Mouse (Mus musculus): ENCODE data around the gene Angpt4.

Angpt4 gene

GRCm38 (mm10) chr2:151910919-151911500 lies at the start of gene Angpt4:
Gene Angpt4 (plus strand): TSS chr2:151911210.
- DNase-seq (ENCODE audit: low spot score in 2 of 2), result no peak

DNA sequence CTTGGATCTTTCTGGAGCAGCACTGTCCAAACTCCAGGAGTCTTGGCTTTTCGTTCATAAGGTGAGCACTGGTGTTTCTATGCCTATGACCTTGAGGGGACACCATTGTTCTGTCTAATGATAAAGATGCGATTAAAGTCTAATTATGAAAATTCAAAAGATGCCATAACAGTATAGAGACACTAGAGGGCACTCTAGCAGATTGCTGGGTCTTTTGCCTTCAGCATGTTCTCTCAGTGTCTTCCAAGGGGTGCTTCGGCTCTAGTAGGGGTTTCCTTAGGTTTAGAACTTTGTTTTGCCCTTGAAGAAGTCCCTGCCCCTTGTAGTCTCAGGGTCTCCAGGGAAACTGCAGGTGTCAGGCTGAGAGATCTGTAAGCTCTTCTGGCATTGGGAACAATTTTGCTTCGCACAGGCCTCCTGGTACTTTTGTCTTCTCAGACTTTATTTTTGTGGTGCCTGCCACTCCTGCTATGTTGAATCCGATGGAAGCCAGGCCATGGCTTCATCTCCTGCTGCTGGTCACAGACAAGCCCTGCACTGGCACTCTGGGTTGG lies 48.7 kb upstream of the Angpt4 start:
- DNase-seq (ENCODE audit: low spot score in 2 of 2), result no peak

GRCm38 (mm10) chr2:151864941-151865340 lies 46.1 kb upstream of the Angpt4 start:
- no peak for DNase-seq (ENCODE audit: low spot score in 2 of 2)

DNA sequence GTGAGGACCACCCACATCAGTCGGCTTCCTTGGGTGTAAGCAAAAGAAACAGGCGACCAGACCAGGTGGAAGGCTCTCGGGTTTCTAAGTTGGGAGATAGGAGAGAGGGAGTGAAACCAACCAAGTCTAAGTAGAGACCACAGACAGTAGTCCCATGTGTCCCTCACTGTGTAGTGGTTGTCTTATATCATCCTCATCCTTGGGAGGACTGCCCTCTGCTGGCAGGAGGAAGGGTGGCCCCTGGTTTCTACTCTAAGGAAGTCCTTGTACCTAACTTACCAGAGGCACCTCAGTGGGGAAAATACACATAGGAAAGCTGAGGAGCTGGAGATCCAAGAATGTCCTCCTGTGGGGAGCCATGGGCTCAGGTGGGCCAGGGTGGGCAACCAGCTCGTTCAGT lies 44.5 kb upstream of the Angpt4 start:
- peak; percentile 61 to 77 for DNase-seq (ENCODE audit: low spot score in 2 of 2)

- DNase-seq (ENCODE audit: low spot score in 2 of 2), result no peak
Observed at GRCm38 (mm10) chr2:151868196-151868595, 42.8 kb upstream of the Angpt4 start.

DNA sequence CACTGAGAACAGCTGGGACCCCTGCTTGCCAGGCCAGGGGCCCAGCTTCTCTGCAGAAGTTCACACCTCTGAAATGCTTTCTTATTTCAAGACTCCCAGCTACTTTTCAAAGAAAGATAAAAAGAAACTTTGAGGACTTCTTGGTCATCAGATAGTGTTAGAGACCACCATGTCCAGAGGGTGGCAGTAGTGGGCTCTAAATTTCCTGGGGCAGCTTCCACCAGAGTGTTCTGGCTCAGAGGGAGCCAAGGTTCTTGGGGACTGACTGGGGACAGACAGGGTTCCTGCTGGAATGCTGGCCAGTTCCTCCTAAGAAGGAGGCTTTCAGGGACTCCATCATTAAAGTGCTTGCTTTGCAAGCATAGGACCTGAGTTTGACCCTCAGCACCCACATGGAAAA lies 36.5 kb upstream of the Angpt4 start:
- DNase-seq (ENCODE audit: low spot score in 2 of 2), result peak in 1 of 2 experiments; percentile 55

- peak; percentile 56 to 68 for DNase-seq (ENCODE audit: low spot score in 2 of 2)
Observed at GRCm38 (mm10) chr2:151876012-151876485, 35.0 kb upstream of the Angpt4 start.

- DNase-seq (ENCODE audit: low spot score in 2 of 2), result no peak
Observed at GRCm38 (mm10) chr2:151878645-151879044, 32.4 kb upstream of the Angpt4 start.

GRCm38 (mm10) chr2:151879760-151880159 lies 31.2 kb upstream of the Angpt4 start:
- no peak for DNase-seq (ENCODE audit: low spot score in 2 of 2)

DNA sequence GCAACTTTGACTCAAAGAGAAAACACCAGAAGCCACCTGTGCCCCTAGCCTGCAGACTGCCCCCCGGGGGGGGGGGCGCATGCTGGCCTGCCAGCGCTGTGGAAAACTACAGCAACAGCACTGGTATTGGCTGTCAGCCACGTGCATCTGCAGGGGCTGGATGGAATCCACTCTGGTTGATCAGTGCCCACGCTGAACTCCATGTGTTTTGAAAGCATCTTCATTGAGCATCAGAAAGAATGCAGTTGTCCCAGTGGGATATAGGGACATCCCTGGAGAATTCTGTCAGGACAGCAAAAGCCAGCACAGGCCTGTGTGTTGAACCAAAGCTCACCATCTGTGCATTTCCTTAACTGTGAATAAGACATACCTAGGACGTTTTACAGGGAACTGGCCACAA lies 20.0 kb upstream of the Angpt4 start:
- peak; percentile 65 to 67 for DNase-seq (ENCODE audit: low spot score in 2 of 2)

DNA sequence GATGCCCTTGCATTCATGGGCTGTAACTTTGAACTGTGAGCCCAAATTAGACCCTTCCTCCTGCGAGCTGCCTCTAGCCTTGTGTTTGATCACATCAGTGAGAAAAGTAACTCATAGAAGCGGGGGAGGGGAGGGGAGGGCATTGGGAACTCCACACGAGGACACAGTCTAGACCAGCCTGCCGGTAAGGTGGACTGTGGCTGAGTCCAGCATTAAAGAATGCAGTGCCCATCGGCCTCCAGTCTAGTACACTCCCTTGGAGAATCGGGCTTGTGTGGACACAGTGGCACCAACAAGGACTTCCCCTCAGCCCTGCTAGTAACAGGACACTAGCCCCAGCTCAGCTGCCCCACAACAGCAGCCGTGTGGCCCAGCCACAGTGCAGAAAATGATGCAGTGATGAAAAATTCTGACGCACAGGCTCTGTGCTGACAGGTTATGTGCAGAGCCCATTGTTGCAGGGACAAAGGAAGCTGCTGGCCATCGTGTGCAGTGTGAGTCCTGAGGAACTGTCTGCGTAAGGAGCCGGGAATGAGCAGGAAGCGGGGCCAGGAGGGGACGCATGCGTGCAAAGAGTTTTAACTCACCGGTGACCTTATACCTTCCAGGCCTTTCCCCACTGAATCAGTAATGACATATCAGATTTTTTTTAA lies 17.8 kb upstream of the Angpt4 start:
- no peak for DNase-seq (ENCODE audit: low spot score in 2 of 2)

DNA sequence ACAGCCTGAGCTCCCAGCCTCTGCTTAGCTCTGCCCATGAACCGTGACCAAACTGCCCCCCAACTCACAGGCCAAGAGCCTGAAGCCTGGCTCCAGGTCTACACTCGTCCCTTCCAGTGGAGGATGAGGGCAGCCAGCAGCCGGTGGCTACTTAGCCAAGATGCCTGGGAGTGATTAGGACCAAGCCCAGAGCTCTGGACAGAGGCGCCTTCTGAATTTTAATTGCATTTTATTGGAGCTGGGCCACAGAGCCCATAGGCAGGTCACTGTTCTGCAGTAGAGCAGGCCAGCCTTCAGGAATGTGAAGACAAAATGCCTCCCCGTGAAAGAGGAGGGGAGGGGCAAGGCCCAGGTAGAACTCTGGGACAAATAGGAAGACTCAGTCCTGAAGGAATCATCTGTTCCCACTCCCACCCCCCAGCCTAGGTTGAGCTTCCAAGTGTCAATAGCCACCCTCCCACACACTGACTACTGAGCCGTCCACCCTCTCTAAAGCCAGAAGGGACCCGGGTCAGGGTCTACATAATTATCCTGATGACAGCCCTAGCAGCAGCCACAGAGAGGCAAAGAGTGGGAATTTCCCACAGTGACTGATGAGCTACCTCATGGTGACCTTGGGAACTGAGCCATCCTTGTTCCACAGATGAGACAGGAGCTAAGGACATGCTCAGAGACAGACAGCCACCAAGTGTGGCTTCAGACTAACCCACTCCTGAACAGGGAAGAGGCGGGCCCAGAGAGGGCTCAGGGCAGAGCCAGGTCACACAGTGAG lies 16.6 kb upstream of the Angpt4 start:
- peak; percentile 68 to 80 for DNase-seq (ENCODE audit: low spot score in 2 of 2)

- DNase-seq (ENCODE audit: low spot score in 2 of 2), result no peak
Observed at GRCm38 (mm10) chr2:151895911-151896310, 15.1 kb upstream of the Angpt4 start.

- no peak for DNase-seq (ENCODE audit: low spot score in 2 of 2)
Observed at GRCm38 (mm10) chr2:151898106-151898505, 12.9 kb upstream of the Angpt4 start.

- no peak for DNase-seq (ENCODE audit: low spot score in 2 of 2)
Observed at GRCm38 (mm10) chr2:151900845-151901244, 10.2 kb upstream of the Angpt4 start.

DNA sequence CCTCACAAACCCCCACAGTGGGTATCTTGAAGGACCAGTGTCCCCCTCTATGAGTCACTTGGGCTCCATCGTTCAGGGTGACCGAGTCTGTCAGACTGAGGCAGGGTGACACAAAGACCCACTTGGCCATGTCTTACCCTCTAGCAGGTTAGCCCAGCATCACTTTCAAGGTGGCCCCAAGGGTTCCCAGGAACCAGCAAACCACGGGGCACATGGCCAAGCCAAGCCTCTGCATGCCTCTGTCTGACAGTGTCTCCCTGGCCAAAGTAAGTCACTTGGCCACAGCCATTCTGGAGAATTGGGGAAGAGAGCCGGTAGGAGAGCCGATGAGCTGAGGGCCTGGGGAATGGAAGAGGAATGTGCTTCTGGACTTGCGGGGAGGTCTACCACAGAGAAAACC lies 7.7 kb upstream of the Angpt4 start:
- no peak for DNase-seq (ENCODE audit: low spot score in 2 of 2)

GRCm38 (mm10) chr2:151903933-151904332 lies 7.1 kb upstream of the Angpt4 start:
- no peak for DNase-seq (ENCODE audit: low spot score in 2 of 2)

DNA sequence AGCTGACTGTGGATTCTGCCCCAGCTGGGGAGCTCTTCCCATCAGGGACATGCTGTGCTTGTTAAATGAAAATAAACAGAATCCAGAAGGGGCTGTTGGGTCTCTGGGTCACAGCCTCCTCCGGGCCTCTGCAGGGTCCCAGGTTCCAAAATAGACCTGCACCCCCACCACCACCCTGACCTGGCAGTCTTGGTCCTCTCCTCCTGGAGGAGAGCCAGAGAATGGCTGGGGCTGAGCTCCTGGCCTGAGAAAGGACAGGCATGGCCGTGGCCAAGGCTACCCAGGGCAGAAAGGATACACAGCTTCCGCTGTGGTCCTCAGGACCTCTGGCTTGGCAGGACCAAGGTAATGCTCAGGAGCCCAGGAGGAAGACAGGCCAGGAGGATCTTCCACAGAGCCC lies 6.4 kb upstream of the Angpt4 start:
- no peak for DNase-seq (ENCODE audit: low spot score in 2 of 2)

- DNase-seq (ENCODE audit: low spot score in 2 of 2), result no peak
Observed at GRCm38 (mm10) chr2:151907020-151907419, 4.0 kb upstream of the Angpt4 start.

DNA sequence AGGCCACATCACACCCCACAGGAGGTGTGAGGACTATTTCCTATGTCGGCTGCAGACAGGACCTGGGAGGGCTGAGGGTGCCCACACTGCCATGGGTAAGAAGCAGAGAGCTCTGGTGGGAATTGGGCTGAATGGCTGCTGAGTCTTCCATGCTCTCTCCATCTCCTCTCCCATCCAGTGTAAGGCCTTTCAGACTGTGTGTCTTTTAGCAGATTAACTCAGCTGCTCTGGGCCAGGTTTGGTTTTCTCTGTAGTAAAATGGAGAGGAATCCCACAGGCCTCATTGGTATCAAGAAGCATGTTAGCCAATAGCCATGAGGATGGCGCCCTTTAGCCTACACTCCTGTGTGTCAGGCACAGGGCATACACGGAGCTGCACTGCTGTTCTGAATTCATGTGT lies 1.6 kb upstream of the Angpt4 start:
- no peak for DNase-seq (ENCODE audit: low spot score in 2 of 2)

DNA sequence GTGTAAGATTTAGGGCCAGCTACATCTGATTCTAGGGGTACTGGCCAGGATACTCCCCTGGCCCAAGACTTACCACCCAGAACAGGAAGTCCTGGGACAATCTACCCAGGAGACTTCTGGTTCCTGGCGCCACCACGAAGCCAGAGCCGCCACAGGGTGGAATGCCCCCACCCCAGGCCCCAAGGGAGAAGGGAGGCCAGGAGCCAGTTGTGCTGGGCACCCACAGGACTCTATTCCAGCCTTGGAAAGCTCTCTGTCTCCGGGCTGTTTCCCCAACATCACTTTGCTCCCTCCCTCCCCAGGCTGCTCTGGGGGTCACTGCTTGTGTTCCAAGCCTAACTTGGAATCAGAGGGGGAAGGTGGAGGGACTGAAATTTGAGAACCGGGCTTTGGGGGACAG lies 512 bp upstream of the Angpt4 start:
- DNase-seq (ENCODE audit: low spot score in 2 of 2), result no peak

- DNase-seq (ENCODE audit: low spot score in 2 of 2), result no peak
Observed at GRCm38 (mm10) chr2:151911751-151912150, 741 bp downstream of the Angpt4 start.

DNA sequence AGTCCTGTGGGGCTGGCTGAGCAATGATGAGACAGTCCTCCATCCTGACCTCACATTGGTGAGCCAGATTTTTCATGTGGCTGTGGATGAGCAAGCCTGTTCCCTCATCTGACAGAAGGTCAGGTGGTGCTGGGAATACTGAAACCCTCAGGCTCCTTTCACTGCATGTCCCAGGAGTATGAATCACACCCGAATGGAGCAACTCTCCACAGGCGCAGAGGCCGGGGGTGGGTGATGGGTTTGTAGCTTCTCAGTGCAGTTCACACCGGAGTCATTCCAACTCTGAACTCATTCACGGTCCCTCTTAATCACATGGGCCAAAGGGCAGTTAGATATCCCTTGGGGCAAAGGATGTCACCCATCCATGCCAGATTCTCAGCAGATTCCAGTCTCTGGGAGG lies 3.1 kb downstream of the Angpt4 start:
- DNase-seq (ENCODE audit: low spot score in 2 of 2), result no peak

Data from right cerebral cortex, postnatal 10 days (tissue).